Mouse (Mus musculus) kidney, postnatal 0 days (tissue): Measurements from ENCODE around the gene Prnd. TPM values are rescaled to one million over a fixed set of nuclear protein-coding genes. Genes with fewer than 3 reads are reported as not detected.

Experiments
- ATAC-seq: fragments of 200-750 bp; cut with Nextera tagmentation; replicated peaks from 2 replicates; pipeline ENCODE4 v1.8.0; 2017; ENCODE audit warnings: low read depth, moderate number of reproducible peaks, moderate TSS enrichment, moderate library complexity; ENCODE audit not compliant: low FRiP score
- DNase-seq: peaks from one replicate; pipeline ENCODE4 v3.0.0-alpha.2; 2016; ENCODE audit warnings: low spot score
- H3K27ac ChIP-seq: fragments of 300-500 bp; sonication (generic); 2 replicates; pipeline ENCODE4 v1.5.1; 2014; ENCODE audit warnings: mild to moderate bottlenecking
- H3K27me3 ChIP-seq: fragments of 300-500 bp; sonication (generic); 2 replicates; pipeline ENCODE4 v1.6.1; 2014; ENCODE audit warnings: low read length, mixed read lengths; ENCODE audit not compliant: insufficient read depth
- H3K36me3 ChIP-seq: fragments of 300-500 bp; sonication (generic); 2 replicates; pipeline ENCODE4 v1.6.1; 2014; ENCODE audit warnings: low read length, mixed read lengths; ENCODE audit not compliant: insufficient read depth
- H3K4me1 ChIP-seq: fragments of 300-500 bp; sonication (generic); replicated peaks from 2 replicates; pipeline ENCODE4 v1.6.1; 2014; ENCODE audit warnings: antibody characterized with exemption, low read length, mixed read lengths; ENCODE audit not compliant: insufficient read depth
- H3K4me2 ChIP-seq: fragments of 300-500 bp; sonication (generic); 2 replicates; pipeline ENCODE4 v1.6.1; 2014; ENCODE audit warnings: mild to moderate bottlenecking, low read length, moderate library complexity, mixed read lengths
- H3K4me3 ChIP-seq: fragments of 300-500 bp; sonication (generic); replicated peaks from 2 replicates; pipeline ENCODE4 v1.5.1; 2014; ENCODE audit warnings: low read depth, low read length
- H3K9ac ChIP-seq: fragments of 300-500 bp; sonication (generic); 2 replicates; pipeline ENCODE4 v1.6.1; 2014; ENCODE audit warnings: low read depth, low read length
- H3K9me3 ChIP-seq: fragments of 300-500 bp; sonication (generic); replicated peaks from 2 replicates; pipeline ENCODE4 v1.6.1; 2016; ENCODE audit warnings: low read length, inconsistent platforms, mixed read lengths
- CTCF ChIP-seq: IDR thresholded peaks from 2 replicates; pipeline ENCODE4 v1.5.1; 2016; ENCODE audit warnings: antibody characterized with exemption, low read depth, mild to moderate bottlenecking, moderate library complexity
- WGBS: fragments of 180-500 bp; shearing (Covaris S2); extraction: QIAGEN DNeasy Blood & Tissue Kit; methylation state at CpG from one replicate; pipeline ENCODE4 v1.1.7; 2014; 5-methylcytosine and 5-hydroxymethylcytosine counted together
- polyA plus RNA-seq: library from polyadenylated mRNA; unstranded; fragments of >200 nt; fragmentation: Nextera tagmentation; extraction: Ambion mirVana; gene quantifications from 2 replicates; pipeline ENCODE4 v1.2.1, GENCODE M21; 2015

Prnd gene
- polyA plus RNA-seq, result 14.1 and 17.0 TPM in 2 replicates

DNA sequence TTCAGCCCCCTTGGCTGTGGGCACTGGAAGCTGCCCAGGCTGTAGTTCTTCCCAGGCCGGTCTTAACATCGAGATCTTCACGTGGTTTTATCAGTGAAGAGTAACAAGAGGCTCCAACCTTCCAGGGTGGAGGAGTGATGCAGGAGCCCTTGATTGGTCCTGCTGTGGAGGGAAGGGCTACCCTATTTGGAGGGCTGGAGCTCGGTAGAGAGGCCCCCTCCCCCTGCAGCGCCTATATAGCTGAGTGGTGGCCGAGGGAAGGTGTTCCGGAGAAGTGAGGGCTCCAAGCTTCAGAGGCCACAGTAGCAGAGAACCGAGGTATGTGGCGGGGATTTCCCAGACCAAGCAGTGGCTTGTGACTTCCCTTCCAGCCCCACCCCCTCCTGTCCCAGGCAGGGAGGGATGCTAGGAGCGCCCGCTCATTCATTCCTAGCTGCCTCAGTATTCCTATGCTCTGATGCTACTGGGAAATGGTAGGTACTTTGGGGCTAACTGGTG lies at the start of gene Prnd:
TSS of gene Prnd (plus strand) at position 264 of the 498 bp plus-strand sequence.
- Histone ChIP-seq H3K9me3 (no peaks in the 10 kb centered on the region), H3K27me3 (no peaks in the 10 kb centered on the region; the same call in 1 of the 2 replicates), H3K4me3 (no peak within 1 kb of the TSS), H3K9ac (no peak within 1 kb of the TSS), H3K4me2 (no peak within 1 kb of the TSS), H3K27ac (no peak within 1 kb of the TSS), H3K36me3 (no peaks in the 10 kb centered on the region), H3K4me1 (peaks cover 17% of the 10 kb centered on the region)
- DNase-seq (peak; percentile 29), ATAC-seq (peak; percentile 56)
- TF ChIP-seq CTCF, result no peak
- WGBS, result 9% methylated on average over 11 of the region's 11 CpGs

GRCm38 (mm10) chr2:131902423-131902822 lies 48.2 kb upstream of the Prnd start:
- no peak for ATAC-seq
- TF ChIP-seq CTCF, result no peak
- no peaks in the 10 kb centered on the region for H3K4me1 ChIP-seq
- peak; percentile 49 for DNase-seq
- H3K9ac ChIP-seq, result no peak overlapping the region
- H3K27me3 ChIP-seq, result no peaks in the 10 kb centered on the region
- H3K9me3 ChIP-seq, result no peaks in the 10 kb centered on the region
- H3K4me3 ChIP-seq, result no peak overlapping the region
- no peak overlapping the region for H3K4me2 ChIP-seq
- H3K36me3 ChIP-seq, result no peaks in the 10 kb centered on the region
- no peak overlapping the region for H3K27ac ChIP-seq
- WGBS, result 40% methylated on average over 2 of the region's 3 CpGs

DNA sequence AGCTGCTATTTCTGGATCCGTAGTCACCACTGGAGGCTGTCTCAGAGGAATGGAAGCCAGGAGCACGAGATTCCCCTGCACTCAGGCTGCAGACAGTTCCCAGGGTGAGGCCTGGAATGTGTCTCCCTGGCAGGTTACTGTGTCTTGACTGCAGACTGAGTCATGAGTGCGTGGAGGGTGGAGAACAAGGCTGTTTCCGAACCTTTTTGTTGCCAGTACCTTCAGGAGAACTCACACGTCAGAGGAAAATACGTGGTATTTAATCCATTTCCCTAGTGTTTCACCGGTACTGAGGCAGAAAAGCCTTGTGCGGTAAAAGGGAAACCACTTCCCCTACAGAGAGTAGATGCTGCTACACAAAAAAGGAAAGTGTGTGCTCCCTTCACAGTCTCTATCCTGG lies 47.8 kb upstream of the Prnd start:
- no peak overlapping the region for H3K9ac ChIP-seq
- no peak for TF ChIP-seq CTCF
- H3K4me3 ChIP-seq, result no peak overlapping the region
- H3K9me3 ChIP-seq, result no peaks in the 10 kb centered on the region
- WGBS, result 47% methylated on average over 8 of the region's 8 CpGs
- ATAC-seq, result no peak
- H3K36me3 ChIP-seq, result no peaks in the 10 kb centered on the region
- no peaks in the 10 kb centered on the region for H3K27me3 ChIP-seq
- peak; percentile 35 for DNase-seq
- H3K4me2 ChIP-seq, result no peak overlapping the region
- H3K4me1 ChIP-seq, result no peaks in the 10 kb centered on the region
- H3K27ac ChIP-seq, result no peak overlapping the region

- Histone ChIP-seq H3K27ac (no peak overlapping the region), H3K36me3 (no peaks in the 10 kb centered on the region), H3K27me3 (no peaks in the 10 kb centered on the region), H3K4me2 (no peak overlapping the region), H3K4me1 (peaks cover 7% of the 10 kb centered on the region; the same call in 1 of the 2 replicates), H3K4me3 (no peak overlapping the region), H3K9ac (no peak overlapping the region), H3K9me3 (no peaks in the 10 kb centered on the region)
- 63% methylated on average over 5 of the region's 5 CpGs for WGBS
- DNase-seq (no peak), ATAC-seq (no peak)
- no peak for TF ChIP-seq CTCF
Measured at GRCm38 (mm10) chr2:131905025-131905424, 45.6 kb upstream of the Prnd start.

DNA sequence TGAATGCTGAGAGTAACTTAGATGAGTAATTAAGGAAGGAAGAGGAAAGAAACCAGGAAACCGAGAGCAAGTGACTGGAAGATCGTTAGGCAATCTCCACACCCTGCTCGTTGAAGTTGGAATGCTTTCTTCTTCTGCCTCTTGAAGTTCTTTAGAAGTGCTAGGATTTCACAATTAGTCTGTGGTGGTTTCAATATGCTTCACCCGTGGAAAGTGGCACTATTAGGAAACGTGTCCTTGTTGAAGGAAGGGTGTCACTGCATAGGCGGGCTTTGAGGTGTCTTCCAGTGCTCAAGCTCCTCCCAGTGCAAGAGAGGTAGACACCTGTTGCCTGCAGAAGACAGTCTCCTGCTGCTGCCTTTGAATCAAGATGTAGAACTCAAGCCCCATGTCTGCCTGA lies 44.9 kb upstream of the Prnd start:
- H3K4me1 ChIP-seq, result peaks cover 7% of the 10 kb centered on the region; the same call in 1 of the 2 replicates
- H3K27ac ChIP-seq, result no peak overlapping the region
- no peak overlapping the region for H3K4me2 ChIP-seq
- TF ChIP-seq CTCF, result no peak
- 49% methylated on average over 6 of the region's 6 CpGs for WGBS
- DNase-seq, result no peak
- no peak for ATAC-seq
- no peaks in the 10 kb centered on the region for H3K36me3 ChIP-seq
- no peak overlapping the region for H3K4me3 ChIP-seq
- H3K9me3 ChIP-seq, result no peaks in the 10 kb centered on the region
- H3K27me3 ChIP-seq, result no peaks in the 10 kb centered on the region
- no peak overlapping the region for H3K9ac ChIP-seq

GRCm38 (mm10) chr2:131906266-131906665 lies 44.4 kb upstream of the Prnd start:
- Histone ChIP-seq H3K4me3 (no peak overlapping the region), H3K36me3 (no peaks in the 10 kb centered on the region), H3K27me3 (no peaks in the 10 kb centered on the region), H3K4me1 (peaks cover 9% of the 10 kb centered on the region; the same call in 1 of the 2 replicates), H3K27ac (no peak overlapping the region), H3K9ac (no peak overlapping the region), H3K9me3 (no peaks in the 10 kb centered on the region), H3K4me2 (no peak overlapping the region)
- TF ChIP-seq CTCF, result no peak
- ATAC-seq, result no peak
- no peak for DNase-seq
- 90% methylated on average over 3 of the region's 3 CpGs for WGBS

DNA sequence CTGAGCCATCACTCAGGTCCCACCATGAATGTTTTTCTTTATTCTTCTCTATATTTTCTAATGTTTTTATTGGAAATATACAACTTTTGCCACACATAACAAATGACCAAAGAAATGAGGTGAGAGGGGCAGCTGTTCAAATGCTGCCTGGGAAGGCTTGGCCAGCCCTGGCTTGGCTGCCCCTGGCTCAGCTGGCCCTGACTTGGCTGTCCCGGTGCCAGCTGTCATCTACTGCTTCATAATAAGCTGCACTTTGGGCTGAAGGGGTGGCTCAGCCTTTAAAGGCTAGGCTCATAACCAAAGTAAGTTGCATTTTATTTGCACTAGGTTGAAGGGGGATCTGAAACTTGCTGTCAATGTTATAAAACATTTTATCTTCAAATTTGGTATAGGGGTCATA lies 43.8 kb upstream of the Prnd start:
- Histone ChIP-seq H3K4me1 (peaks cover 12% of the 10 kb centered on the region; the same call in 1 of the 2 replicates), H3K9me3 (no peaks in the 10 kb centered on the region), H3K4me2 (no peak overlapping the region), H3K4me3 (no peak overlapping the region), H3K27me3 (no peaks in the 10 kb centered on the region), H3K27ac (no peak overlapping the region), H3K9ac (no peak overlapping the region), H3K36me3 (no peaks in the 10 kb centered on the region)
- DNase-seq, result no peak
- no peak for ATAC-seq
- no peak for TF ChIP-seq CTCF
- 83% methylated on average over 1 of the region's 1 CpGs for WGBS
